Mouse (Mus musculus) kidney, embryonic 14.5 days (tissue): Measurements from ENCODE around the gene Swi5. TPM values are rescaled to one million over a fixed set of nuclear protein-coding genes. Genes with fewer than 3 reads are reported as not detected.

Experiments
- ATAC-seq: fragments of 200-750 bp; cut with Nextera tagmentation; 2 replicates; pipeline ENCODE4 v1.8.0; 2017; ENCODE audit warnings: moderate number of reproducible peaks, mild to moderate bottlenecking, moderate TSS enrichment, moderate library complexity; ENCODE audit not compliant: low FRiP score, low TSS enrichment
- H3K27ac ChIP-seq: fragments of 300-500 bp; sonication (generic); 2 replicates; pipeline ENCODE4 v1.5.1; 2014; ENCODE audit warnings: low read depth, mild to moderate bottlenecking, low read length, moderate library complexity, mixed read lengths
- H3K27me3 ChIP-seq: fragments of 300-500 bp; sonication (generic); 2 replicates; pipeline ENCODE4 v1.6.1; 2014; ENCODE audit warnings: mild to moderate bottlenecking, low read length; ENCODE audit not compliant: control insufficient read depth, insufficient read depth
- H3K36me3 ChIP-seq: fragments of 300-500 bp; sonication (generic); 2 replicates; pipeline ENCODE4 v1.6.1; 2014; ENCODE audit warnings: low read length, mixed read lengths; ENCODE audit not compliant: control insufficient read depth, insufficient read depth
- H3K4me1 ChIP-seq: fragments of 300-500 bp; sonication (generic); 2 replicates; pipeline ENCODE4 v1.6.1; 2014; ENCODE audit warnings: low read length, mixed read lengths; ENCODE audit not compliant: control insufficient read depth, insufficient read depth
- H3K4me2 ChIP-seq: fragments of 300-500 bp; sonication (generic); replicated peaks from 2 replicates; pipeline ENCODE4 v1.6.1; 2014; ENCODE audit warnings: low read depth, mild to moderate bottlenecking, low read length
- H3K4me3 ChIP-seq: fragments of 300-500 bp; sonication (generic); 2 replicates; pipeline ENCODE4 v1.5.1; 2014; ENCODE audit warnings: mild to moderate bottlenecking, low read length
- H3K9ac ChIP-seq: fragments of 300-500 bp; sonication (generic); 2 replicates; pipeline ENCODE4 v1.6.1; 2014; ENCODE audit warnings: low read depth, mild to moderate bottlenecking, low read length, moderate library complexity
- H3K9me3 ChIP-seq: fragments of 300-500 bp; sonication (generic); 2 replicates; pipeline ENCODE4 v1.6.1; 2016; ENCODE audit warnings: low read length; ENCODE audit not compliant: control insufficient read depth
- WGBS: fragments of 180-500 bp; shearing (Covaris S2); extraction: QIAGEN DNeasy Blood & Tissue Kit; methylation state at CpG from one replicate; pipeline ENCODE4 v1.1.7; 2014; 5-methylcytosine and 5-hydroxymethylcytosine counted together
- polyA plus RNA-seq: library from polyadenylated mRNA; unstranded; fragments of >200 nt; fragmentation: Nextera tagmentation; extraction: Ambion mirVana; gene quantifications from 2 replicates; pipeline ENCODE4 v1.2.1, GENCODE M21; 2014

Gene Swi5
- polyA plus RNA-seq, 1 experiment from 2014 or later, result 142 TPM

- Histone ChIP-seq H3K4me3 (peak overlapping the region; percentile 73), H3K27ac (no peak overlapping the region; the same call in none of the 2 replicates), H3K27me3 (no peaks in the 10 kb centered on the region), H3K36me3 (peaks cover 30% of the 10 kb centered on the region), H3K4me2 (peak overlapping the region; percentile 79), H3K4me1 (peaks cover 7% of the 10 kb centered on the region), H3K9ac (peak overlapping the region; percentile 79), H3K9me3 (no peaks in the 10 kb centered on the region)
- no peak for ATAC-seq
- 43% methylated on average over 6 of the region's 6 CpGs for WGBS
These were observed 28.9 kb downstream of the Swi5 start for GRCm38 (mm10) chr2:32258887-32259533.

GRCm38 (mm10) chr2:32256273-32256672 is 31.6 kb downstream of the Swi5 start:
- 88% methylated on average over 11 of the region's 11 CpGs for WGBS
- no peak overlapping the region for H3K4me2 ChIP-seq
- H3K36me3 ChIP-seq, result peaks cover 55% of the 10 kb centered on the region
- no peaks in the 10 kb centered on the region for H3K27me3 ChIP-seq
- no peak for ATAC-seq
- no peaks in the 10 kb centered on the region for H3K9me3 ChIP-seq
- H3K4me3 ChIP-seq, result no peak overlapping the region
- H3K4me1 ChIP-seq, result peaks cover 7% of the 10 kb centered on the region
- H3K9ac ChIP-seq, result no peak overlapping the region
- no peak overlapping the region for H3K27ac ChIP-seq

- H3K4me1 ChIP-seq, result peaks cover 7% of the 10 kb centered on the region
- no peak overlapping the region for H3K4me3 ChIP-seq
- no peak for ATAC-seq
- 84% methylated on average over 5 of the region's 5 CpGs for WGBS
- no peak overlapping the region for H3K4me2 ChIP-seq
- H3K27me3 ChIP-seq, result no peaks in the 10 kb centered on the region
- peaks cover 65% of the 10 kb centered on the region for H3K36me3 ChIP-seq
- H3K9me3 ChIP-seq, result no peaks in the 10 kb centered on the region
- H3K27ac ChIP-seq, result no peak overlapping the region
- H3K9ac ChIP-seq, result no peak overlapping the region
These were observed 33.3 kb downstream of the Swi5 start for GRCm38 (mm10) chr2:32254563-32254962.

- no peak overlapping the region for H3K27ac ChIP-seq
- H3K36me3 ChIP-seq, result peaks cover 72% of the 10 kb centered on the region
- no peaks in the 10 kb centered on the region for H3K9me3 ChIP-seq
- no peak overlapping the region for H3K4me3 ChIP-seq
- 75% methylated on average over 1 of the region's 1 CpGs for WGBS
- no peaks in the 10 kb centered on the region for H3K4me1 ChIP-seq
- no peak overlapping the region for H3K4me2 ChIP-seq
- ATAC-seq, result no peak
- no peak overlapping the region for H3K9ac ChIP-seq
- H3K27me3 ChIP-seq, result no peaks in the 10 kb centered on the region
These were observed 34.5 kb downstream of the Swi5 start for GRCm38 (mm10) chr2:32253352-32253751.

GRCm38 (mm10) chr2:32252658-32253057 is 35.2 kb downstream of the Swi5 start:
- no peaks in the 10 kb centered on the region for H3K4me1 ChIP-seq
- H3K9me3 ChIP-seq, result no peaks in the 10 kb centered on the region
- ATAC-seq, result no peak
- H3K4me3 ChIP-seq, result no peak overlapping the region
- H3K27ac ChIP-seq, result no peak overlapping the region
- H3K27me3 ChIP-seq, result no peaks in the 10 kb centered on the region
- no peak overlapping the region for H3K4me2 ChIP-seq
- no peak overlapping the region for H3K9ac ChIP-seq
- 92% methylated on average over 5 of the region's 5 CpGs for WGBS
- H3K36me3 ChIP-seq, result peaks cover 69% of the 10 kb centered on the region

- no peak overlapping the region for H3K4me2 ChIP-seq
- peaks cover 65% of the 10 kb centered on the region for H3K36me3 ChIP-seq
- no peak overlapping the region for H3K4me3 ChIP-seq
- no peaks in the 10 kb centered on the region for H3K27me3 ChIP-seq
- H3K27ac ChIP-seq, result no peak overlapping the region
- no peak for ATAC-seq
- H3K9ac ChIP-seq, result no peak overlapping the region
- no peaks in the 10 kb centered on the region for H3K4me1 ChIP-seq
- WGBS, result 87% methylated on average over 12 of the region's 12 CpGs
- no peaks in the 10 kb centered on the region for H3K9me3 ChIP-seq
These were observed 35.9 kb downstream of the Swi5 start for GRCm38 (mm10) chr2:32251791-32252527.

GRCm38 (mm10) chr2:32248377-32249361 is 39.2 kb downstream of the Swi5 start:
- no peaks in the 10 kb centered on the region for H3K27me3 ChIP-seq
- H3K9ac ChIP-seq, result no peak overlapping the region
- H3K4me2 ChIP-seq, result no peak overlapping the region
- no peak for ATAC-seq
- no peaks in the 10 kb centered on the region for H3K9me3 ChIP-seq
- H3K36me3 ChIP-seq, result peaks cover 59% of the 10 kb centered on the region
- WGBS, result 75% methylated on average over 10 of the region's 10 CpGs
- no peaks in the 10 kb centered on the region for H3K4me1 ChIP-seq
- no peak overlapping the region for H3K4me3 ChIP-seq
- H3K27ac ChIP-seq, result no peak overlapping the region

- Histone ChIP-seq H3K4me2 (no peak overlapping the region), H3K9me3 (no peaks in the 10 kb centered on the region), H3K4me3 (no peak overlapping the region), H3K27me3 (no peaks in the 10 kb centered on the region), H3K9ac (no peak overlapping the region), H3K27ac (no peak overlapping the region), H3K4me1 (no peaks in the 10 kb centered on the region), H3K36me3 (peaks cover 41% of the 10 kb centered on the region)
- 88% methylated on average over 4 of the region's 4 CpGs for WGBS
- no peak for ATAC-seq
These were observed 41.1 kb downstream of the Swi5 start for GRCm38 (mm10) chr2:32246741-32247140.
